Mouse (Mus musculus) embryonic facial prominence, embryonic 10.5 days (tissue): ENCODE data around the gene Atp6v0d1. TPM values are rescaled to one million over a fixed set of nuclear protein-coding genes. Genes with fewer than 3 reads are reported as not detected.

Experiments used
- DNase-seq: peaks from one replicate; pipeline ENCODE4 v3.0.0-alpha.2; 2017; ENCODE audit warnings: low spot score
- H3K27ac ChIP-seq: fragments of 300-500 bp; sonication (generic); replicated peaks from 2 replicates; pipeline ENCODE4 v1.5.1; 2016; ENCODE audit warnings: mild to moderate bottlenecking
- H3K27me3 ChIP-seq: fragments of 300-500 bp; sonication (generic); replicated peaks from 2 replicates; pipeline ENCODE4 v1.6.1; 2016; ENCODE audit warnings: low read depth, mild to moderate bottlenecking; ENCODE audit not compliant: poor library complexity, severe bottlenecking
- H3K36me3 ChIP-seq: fragments of 300-500 bp; sonication (generic); replicated peaks from 2 replicates; pipeline ENCODE4 v1.6.1; 2016; ENCODE audit warnings: mild to moderate bottlenecking, moderate library complexity
- H3K4me1 ChIP-seq: fragments of 300-500 bp; sonication (generic); 2 replicates; pipeline ENCODE4 v1.6.1; 2016
- H3K4me3 ChIP-seq: fragments of 300-500 bp; sonication (generic); 2 replicates; pipeline ENCODE4 v1.5.1; 2016; ENCODE audit warnings: mild to moderate bottlenecking, moderate library complexity
- H3K9me3 ChIP-seq: fragments of 300-500 bp; sonication (generic); 2 replicates; pipeline ENCODE4 v1.6.1; 2016; ENCODE audit warnings: mild to moderate bottlenecking
- WGBS: fragments of 180-500 bp; shearing (Covaris S2); methylation state at CpG from one replicate; pipeline ENCODE4 v1.1.7; 2016; 5-methylcytosine and 5-hydroxymethylcytosine counted together
- polyA plus RNA-seq: library from polyadenylated mRNA; unstranded; fragments of >200 nt; fragmentation: Nextera tagmentation; extraction: Ambion mirVana; gene quantifications from 2 replicates; pipeline ENCODE4 v1.2.1, GENCODE M21; 2016

The Atp6v0d1 gene
- 64.7 and 64.9 TPM in 2 replicates for polyA plus RNA-seq

GRCm38 (mm10) chr8:105565952-105566702 lies at the start of gene Atp6v0d1:
TSS of gene Atp6v0d1 (minus strand) at chr8:105566047.
- Histone ChIP-seq H3K4me3 (peak within 1 kb of the TSS; percentile 94), H3K4me1 (peaks cover 23% of the 10 kb centered on the region), H3K27ac (peak within 1 kb of the TSS; percentile 85), H3K9me3 (no peaks in the 10 kb centered on the region), H3K27me3 (peaks cover 11% of the 10 kb centered on the region), H3K36me3 (no peaks in the 10 kb centered on the region)
- 4% methylated on average over 53 of the region's 53 CpGs for WGBS
- DNase-seq: peak; percentile 100

GRCm38 (mm10) chr8:105613830-105614511 lies 48.1 kb upstream of the Atp6v0d1 start:
- H3K27me3 ChIP-seq: peaks cover 46% of the 10 kb centered on the region
- under 1% methylated on average over 50 of the region's 50 CpGs for WGBS
- peaks cover 43% of the 10 kb centered on the region for H3K36me3 ChIP-seq

GRCm38 (mm10) chr8:105613037-105613436 lies 47.2 kb upstream of the Atp6v0d1 start:
- Histone ChIP-seq H3K9me3 (no peaks in the 10 kb centered on the region), H3K27ac (no peak overlapping the region), H3K36me3 (peaks cover 33% of the 10 kb centered on the region), H3K4me1 (peaks cover 21% of the 10 kb centered on the region), H3K4me3 (peak overlapping the region; percentile 71), H3K27me3 (peaks cover 46% of the 10 kb centered on the region)
- WGBS: 3% methylated on average over 20 of the region's 20 CpGs
- peak; percentile 33 for DNase-seq

More at GRCm38 (mm10) chr8:105613830-105614511, 48.1 kb upstream of the Atp6v0d1 start:
- H3K4me3 ChIP-seq: peak overlapping the region; percentile 71
- H3K9me3 ChIP-seq: no peaks in the 10 kb centered on the region
- DNase-seq: peak; percentile 74
- peaks cover 20% of the 10 kb centered on the region for H3K4me1 ChIP-seq
- peak overlapping the region; percentile 52; the same call in 1 of the 2 replicates for H3K27ac ChIP-seq

GRCm38 (mm10) chr8:105611836-105612235 lies 46.0 kb upstream of the Atp6v0d1 start:
- WGBS: 88% methylated on average over 9 of the region's 9 CpGs
- peaks cover 33% of the 10 kb centered on the region for H3K4me1 ChIP-seq
- no peaks in the 10 kb centered on the region for H3K9me3 ChIP-seq
- DNase-seq: no peak
- peaks cover 21% of the 10 kb centered on the region for H3K36me3 ChIP-seq
- no peak overlapping the region for H3K27ac ChIP-seq
- no peak overlapping the region for H3K4me3 ChIP-seq
- H3K27me3 ChIP-seq: peaks cover 46% of the 10 kb centered on the region

- Histone ChIP-seq H3K9me3 (no peaks in the 10 kb centered on the region), H3K4me1 (peaks cover 52% of the 10 kb centered on the region), H3K27ac (no peak overlapping the region), H3K4me3 (no peak overlapping the region), H3K27me3 (peaks cover 36% of the 10 kb centered on the region), H3K36me3 (peaks cover under 1% of the 10 kb centered on the region; the same call in 1 of the 2 replicates)
- 77% methylated on average over 4 of the region's 4 CpGs for WGBS
- DNase-seq: no peak
These were observed 43.9 kb upstream of the Atp6v0d1 start for GRCm38 (mm10) chr8:105609771-105610170.

GRCm38 (mm10) chr8:105609355-105609754 lies 43.5 kb upstream of the Atp6v0d1 start:
- no peaks in the 10 kb centered on the region for H3K9me3 ChIP-seq
- WGBS: 81% methylated on average over 2 of the region's 2 CpGs
- H3K4me3 ChIP-seq: no peak overlapping the region
- no peak overlapping the region for H3K27ac ChIP-seq
- H3K4me1 ChIP-seq: peaks cover 52% of the 10 kb centered on the region
- H3K27me3 ChIP-seq: peaks cover 34% of the 10 kb centered on the region
- DNase-seq: no peak
- no peaks in the 10 kb centered on the region for H3K36me3 ChIP-seq

- Histone ChIP-seq H3K36me3 (no peaks in the 10 kb centered on the region), H3K27ac (no peak overlapping the region), H3K27me3 (peaks cover 31% of the 10 kb centered on the region), H3K4me1 (peaks cover 39% of the 10 kb centered on the region), H3K9me3 (no peaks in the 10 kb centered on the region), H3K4me3 (no peak overlapping the region; the same call in 1 of the 2 replicates)
- DNase-seq: peak; percentile 46
- WGBS: 25% methylated on average over 4 of the region's 4 CpGs
These were observed 41.8 kb upstream of the Atp6v0d1 start for GRCm38 (mm10) chr8:105607684-105608083.

GRCm38 (mm10) chr8:105607062-105607461 lies 41.2 kb upstream of the Atp6v0d1 start:
- Histone ChIP-seq H3K27me3 (peaks cover 24% of the 10 kb centered on the region), H3K4me1 (peaks cover 39% of the 10 kb centered on the region), H3K27ac (peak overlapping the region; percentile 73; the same call in 1 of the 2 replicates), H3K4me3 (peak overlapping the region; percentile 89), H3K36me3 (no peaks in the 10 kb centered on the region), H3K9me3 (no peaks in the 10 kb centered on the region)
- DNase-seq: no peak
- 8% methylated on average over 10 of the region's 10 CpGs for WGBS

GRCm38 (mm10) chr8:105606189-105607023 lies 40.6 kb upstream of the Atp6v0d1 start:
- H3K9me3 ChIP-seq: no peaks in the 10 kb centered on the region
- H3K27me3 ChIP-seq: peaks cover 18% of the 10 kb centered on the region
- H3K4me1 ChIP-seq: peaks cover 39% of the 10 kb centered on the region
- H3K4me3 ChIP-seq: peak overlapping the region; percentile 89
- DNase-seq: peak; percentile 88
- H3K27ac ChIP-seq: peak overlapping the region; percentile 73
- WGBS: 2% methylated on average over 30 of the region's 30 CpGs
- no peaks in the 10 kb centered on the region for H3K36me3 ChIP-seq

- 3% methylated on average over 39 of the region's 39 CpGs for WGBS
- Histone ChIP-seq H3K27ac (peak overlapping the region; percentile 88), H3K4me1 (peaks cover 39% of the 10 kb centered on the region), H3K4me3 (peak overlapping the region; percentile 89), H3K27me3 (peaks cover 14% of the 10 kb centered on the region; the same call in 1 of the 2 replicates), H3K36me3 (no peaks in the 10 kb centered on the region), H3K9me3 (no peaks in the 10 kb centered on the region)
- DNase-seq: peak; percentile 58
These were observed 39.8 kb upstream of the Atp6v0d1 start for GRCm38 (mm10) chr8:105605491-105606188.

GRCm38 (mm10) chr8:105604804-105605381 lies 39.0 kb upstream of the Atp6v0d1 start, which contains the start of gene Ripor1:
TSS of gene Ripor1 (plus strand) at chr8:105605255.
- Histone ChIP-seq H3K4me3 (peak within 1 kb of the TSS; percentile 89), H3K27me3 (peaks cover 14% of the 10 kb centered on the region; the same call in 1 of the 2 replicates), H3K4me1 (peaks cover 39% of the 10 kb centered on the region), H3K27ac (peak within 1 kb of the TSS; percentile 88), H3K36me3 (no peaks in the 10 kb centered on the region), H3K9me3 (no peaks in the 10 kb centered on the region)
- peak; percentile 88 for DNase-seq
- under 1% methylated on average over 42 of the region's 42 CpGs for WGBS
